10 mouse cellular contexts compared by ENCODE assay signal in genomic region chr2:52262149-52262548, GRCm38 (mm10).
DNase-seq lines count a peak whose midpoint lies in the region; ATAC-seq and TF ChIP-seq lines count a peak whose summit lies in the region.
"Had no signal": no experiment of that assay in that cellular context is flagged by ENCODE, and none has a peak within 500 bp of the region (broad histone marks: within the 10 kb centered on the region; RNA-seq: fewer than 3 reads in every experiment).

No protein-coding gene starts in this region.

- no peak overlapping the region for H3K4me3 ChIP-seq in left cerebral cortex, adult 2 months
- no peak overlapping the region for H3K4me3 ChIP-seq in neural tube, embryonic 13.5 days
- H3K4me3 ChIP-seq: embryonic facial prominence, embryonic 15.5 days; limb, embryonic 15.5 days had no signal

- DNase-seq in ovary, postnatal 14 days (ENCODE audit: low spot score): peak; percentile 32
- DNase-seq in ovary, adult 18-20 months (ENCODE audit: low spot score): no peak
- peak; percentile 32 for DNase-seq in Muller cell, postnatal 12 days (ENCODE audit: inconsistent ontology term)
- DNase-seq in cerebellum, postnatal 10 days: peak; percentile 69 to 74
- DNase-seq in heart, postnatal 4 days: peak; percentile 50
- peak; percentile 31 to 52 for DNase-seq in left cerebral cortex, adult 2 months (ENCODE audit: extremely low spot score in 1 of 2, low spot score in 2 of 2)
- no peak for DNase-seq in gastrocnemius, postnatal 25 days

- no peaks in the 10 kb centered on the region for H3K36me3 ChIP-seq in neural tube, embryonic 13.5 days
- H3K36me3 ChIP-seq: embryonic facial prominence, embryonic 15.5 days; limb, embryonic 15.5 days had no signal

- no peaks in the 10 kb centered on the region for H3K9me3 ChIP-seq in neural tube, embryonic 13.5 days
- H3K9me3 ChIP-seq: embryonic facial prominence, embryonic 15.5 days; limb, embryonic 15.5 days had no signal

- no peak overlapping the region for H3K27ac ChIP-seq in left cerebral cortex, adult 2 months
- H3K27ac ChIP-seq in neural tube, embryonic 13.5 days (replicated peaks): no peak overlapping the region
- H3K27ac ChIP-seq: embryonic facial prominence, embryonic 15.5 days; limb, embryonic 15.5 days had no signal

- H3K4me2 ChIP-seq in neural tube, embryonic 13.5 days: no peak overlapping the region
- H3K4me2 ChIP-seq: embryonic facial prominence, embryonic 15.5 days; limb, embryonic 15.5 days had no signal

- H3K4me1 ChIP-seq in neural tube, embryonic 13.5 days (replicated peaks): no peaks in the 10 kb centered on the region
- H3K4me1 ChIP-seq: embryonic facial prominence, embryonic 15.5 days; limb, embryonic 15.5 days had no signal

- intact Hi-C loops in left cerebral cortex, adult 2 months (cut with DNase I): loop anchor here (2.0 to 5.0 kb wide), 3 partner anchors 145 to 345 kb away; no protein-coding TSS in a partner anchor

- peak; percentile 93 for TF ChIP-seq CTCF in left cerebral cortex, adult 2 months (IDR thresholded peaks at IDR 0.05)

- H3K27me3 ChIP-seq in neural tube, embryonic 13.5 days: no peaks in the 10 kb centered on the region
- H3K27me3 ChIP-seq: embryonic facial prominence, embryonic 15.5 days; limb, embryonic 15.5 days had no signal

- no peak overlapping the region for H3K9ac ChIP-seq in neural tube, embryonic 13.5 days
- H3K9ac ChIP-seq: embryonic facial prominence, embryonic 15.5 days; limb, embryonic 15.5 days had no signal

- ATAC-seq in neural tube, embryonic 13.5 days (ENCODE audit: low read depth): peak; percentile 56; the same call in 1 of the 2 replicates

- 52% methylated on average over 2 of the region's 2 CpGs for WGBS in neural tube, embryonic 13.5 days

Comparison
In these comparisons a context has a peak if more than half of its experiments do, and no peak if none do; other contexts are left out.
1. DNase-seq: peak in ovary, postnatal 14 days (single experiment), Muller cell, postnatal 12 days (single experiment), cerebellum, postnatal 10 days (2 of 2), heart, postnatal 4 days (single experiment) and left cerebral cortex, adult 2 months (2 of 2); none in ovary, adult 18-20 months (single experiment) and gastrocnemius, postnatal 25 days (single experiment).